Mouse (Mus musculus): Measurements from ENCODE around the gene Xpa.

DNA sequence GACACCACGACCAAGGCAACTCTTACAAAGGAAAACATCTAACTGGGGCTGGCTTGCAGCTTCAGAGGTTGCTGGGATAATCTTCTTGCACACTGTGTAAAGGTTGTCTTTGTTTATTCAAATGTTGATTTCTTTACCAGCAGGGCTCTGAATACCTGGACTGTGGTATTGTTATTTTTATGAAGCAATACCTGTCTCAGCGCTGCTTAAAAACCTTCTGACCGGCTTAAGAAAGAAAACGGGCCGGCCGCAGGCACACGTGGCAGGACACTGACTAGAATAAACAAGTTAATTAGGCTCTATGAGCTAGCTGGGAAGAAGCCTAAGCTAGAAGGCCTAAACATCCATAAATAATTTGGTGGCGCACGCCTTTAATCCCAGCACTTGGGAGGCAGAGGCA is 10.2 kb downstream of the Xpa start:
- no peak for TF ChIP-seq CTCF (IDR thresholded peaks at IDR 0.05)
- TF ChIP-seq POLR2A (IDR thresholded peaks at IDR 0.05; ENCODE audit: insufficient read depth, low read depth, low read length), result no peak
- TF ChIP-seq EP300 (IDR thresholded peaks at IDR 0.05; ENCODE audit: insufficient read depth, low read depth, low read length), result no peak
